Mouse (Mus musculus) limb, embryonic 11.5 days (tissue): Measurements from ENCODE around the gene A730061H03Rik. TPM values are rescaled to one million over a fixed set of nuclear protein-coding genes. Genes with fewer than 3 reads are reported as not detected.

ENCODE experiments used
- ATAC-seq: fragments of 200-750 bp; cut with Nextera tagmentation; 2 replicates; pipeline ENCODE4 v1.8.0; 2017; ENCODE audit warnings: low read depth; ENCODE audit not compliant: insufficient number of reproducible peaks, low FRiP score, low TSS enrichment
- DNase-seq: peaks from one replicate; pipeline ENCODE4 v3.0.0-alpha.2; 2015; ENCODE audit warnings: low spot score
- H3K27ac ChIP-seq: fragments of 300-500 bp; sonication (generic); replicated peaks from 2 replicates; pipeline ENCODE4 v1.5.1; 2014; ENCODE audit warnings: low read depth, mild to moderate bottlenecking, low read length
- H3K27me3 ChIP-seq: fragments of 300-500 bp; sonication (generic); 2 replicates; pipeline ENCODE4 v1.6.1; 2014; ENCODE audit warnings: mild to moderate bottlenecking, low read length, mixed read lengths; ENCODE audit not compliant: control insufficient read depth, insufficient read depth
- H3K36me3 ChIP-seq: fragments of 300-500 bp; sonication (generic); 2 replicates; pipeline ENCODE4 v1.6.1; 2014; ENCODE audit warnings: mild to moderate bottlenecking, low read length, moderate library complexity, mixed read lengths; ENCODE audit not compliant: control insufficient read depth, insufficient read depth
- H3K4me1 ChIP-seq: fragments of 300-500 bp; sonication (generic); 2 replicates; pipeline ENCODE4 v1.6.1; 2014; ENCODE audit warnings: low read length, mixed read lengths; ENCODE audit not compliant: control insufficient read depth, insufficient read depth
- H3K4me2 ChIP-seq: fragments of 300-500 bp; sonication (generic); 2 replicates; pipeline ENCODE4 v1.6.1; 2014; ENCODE audit warnings: low read depth, mild to moderate bottlenecking, moderate library complexity; ENCODE audit not compliant: severe bottlenecking
- H3K4me3 ChIP-seq: fragments of 300-500 bp; sonication (generic); 2 replicates; pipeline ENCODE4 v1.5.1; 2014; ENCODE audit warnings: low read depth, low read length
- H3K9ac ChIP-seq: fragments of 300-500 bp; sonication (generic); 2 replicates; pipeline ENCODE4 v1.6.1; 2014; ENCODE audit warnings: mild to moderate bottlenecking, low read length
- H3K9me3 ChIP-seq: fragments of 300-500 bp; sonication (generic); 2 replicates; pipeline ENCODE4 v1.6.1; 2016; ENCODE audit warnings: low read length; ENCODE audit not compliant: control insufficient read depth
- WGBS: fragments of 180-500 bp; shearing (Covaris S2); extraction: QIAGEN DNeasy Blood & Tissue Kit; methylation state at CpG from one replicate; pipeline ENCODE4 v1.1.7; 2014; 5-methylcytosine and 5-hydroxymethylcytosine counted together
- polyA plus RNA-seq: library from polyadenylated mRNA; unstranded; fragments of >200 nt; fragmentation: Nextera tagmentation; extraction: Ambion mirVana; gene quantifications from 2 replicates; pipeline ENCODE4 v1.2.1, GENCODE M21; 2014

A730061H03Rik gene
- polyA plus RNA-seq, 1 experiment from 2014 or later: 0.79 TPM

GRCm38 (mm10) chr14:55584702-55585565, 24.7 kb upstream of the A730061H03Rik start, which contains the start of gene Emc9:
Gene Emc9, minus strand, starts transcription at chr14:55585302.
- WGBS: under 1% methylated on average over 43 of the region's 43 CpGs
- ATAC-seq (peak; percentile 61; the same call in 1 of the 2 replicates), DNase-seq (peak; percentile 63)
- H3K4me1 ChIP-seq: no peaks in the 10 kb centered on the region
- peak within 1 kb of the TSS; percentile 49 for H3K9ac ChIP-seq
- H3K27ac ChIP-seq: no peak within 1 kb of the TSS
- peak within 1 kb of the TSS; percentile 46 for H3K4me3 ChIP-seq
- peaks cover 3% of the 10 kb centered on the region; the same call in 1 of the 2 replicates for H3K36me3 ChIP-seq
- H3K27me3 ChIP-seq: no peaks in the 10 kb centered on the region
- no peaks in the 10 kb centered on the region for H3K9me3 ChIP-seq
- peak within 1 kb of the TSS; percentile 87 for H3K4me2 ChIP-seq

GRCm38 (mm10) chr14:55584303-55584701, 24.1 kb upstream of the A730061H03Rik start:
- H3K4me2 ChIP-seq: peak overlapping the region; percentile 87
- H3K9ac ChIP-seq: no peak overlapping the region; the same call in 1 of the 2 replicates
- 43% methylated on average over 5 of the region's 5 CpGs for WGBS
- no peaks in the 10 kb centered on the region for H3K9me3 ChIP-seq
- H3K36me3 ChIP-seq: peaks cover 3% of the 10 kb centered on the region; the same call in 1 of the 2 replicates
- DNase-seq (no peak), ATAC-seq (no peak)
- no peaks in the 10 kb centered on the region for H3K27me3 ChIP-seq
- H3K4me3 ChIP-seq: peak overlapping the region; percentile 46
- H3K4me1 ChIP-seq: no peaks in the 10 kb centered on the region
- no peak overlapping the region for H3K27ac ChIP-seq

GRCm38 (mm10) chr14:55581981-55582681, 21.9 kb upstream of the A730061H03Rik start:
- Histone ChIP-seq H3K36me3 (peaks cover 3% of the 10 kb centered on the region; the same call in 1 of the 2 replicates), H3K9ac (no peak overlapping the region), H3K27me3 (no peaks in the 10 kb centered on the region), H3K27ac (no peak overlapping the region), H3K4me1 (peaks cover 9% of the 10 kb centered on the region; the same call in 1 of the 2 replicates), H3K4me2 (no peak overlapping the region), H3K9me3 (no peaks in the 10 kb centered on the region), H3K4me3 (no peak overlapping the region)
- WGBS: 78% methylated on average over 9 of the region's 9 CpGs
- DNase-seq: no peak
- ATAC-seq: no peak

GRCm38 (mm10) chr14:55580731-55581130, 20.5 kb upstream of the A730061H03Rik start:
- H3K27me3 ChIP-seq: no peaks in the 10 kb centered on the region
- H3K9me3 ChIP-seq: no peaks in the 10 kb centered on the region
- DNase-seq (no peak), ATAC-seq (no peak)
- no peak overlapping the region for H3K4me2 ChIP-seq
- peaks cover 3% of the 10 kb centered on the region; the same call in 1 of the 2 replicates for H3K36me3 ChIP-seq
- 90% methylated on average over 16 of the region's 16 CpGs for WGBS
- no peak overlapping the region for H3K4me3 ChIP-seq
- peaks cover 9% of the 10 kb centered on the region; the same call in 1 of the 2 replicates for H3K4me1 ChIP-seq
- no peak overlapping the region; the same call in 1 of the 2 replicates for H3K9ac ChIP-seq
- no peak overlapping the region for H3K27ac ChIP-seq

GRCm38 (mm10) chr14:55579511-55580496, 19.6 kb upstream of the A730061H03Rik start:
- no peak overlapping the region for H3K4me2 ChIP-seq
- no peak overlapping the region for H3K4me3 ChIP-seq
- WGBS: 86% methylated on average over 23 of the region's 23 CpGs

GRCm38 (mm10) chr14:55578668-55579269, 18.6 kb upstream of the A730061H03Rik start:
- WGBS: 34% methylated on average over 6 of the region's 6 CpGs
- Histone ChIP-seq H3K4me3 (peak overlapping the region; percentile 72), H3K36me3 (peaks cover 3% of the 10 kb centered on the region; the same call in 1 of the 2 replicates), H3K4me2 (peak overlapping the region; percentile 90), H3K27ac (peak overlapping the region; percentile 56; the same call in 1 of the 2 replicates), H3K9ac (peak overlapping the region; percentile 89), H3K4me1 (peaks cover 9% of the 10 kb centered on the region; the same call in 1 of the 2 replicates), H3K27me3 (no peaks in the 10 kb centered on the region), H3K9me3 (no peaks in the 10 kb centered on the region)
- ATAC-seq (peak; percentile 38; the same call in 1 of the 2 replicates), DNase-seq (no peak)

More at GRCm38 (mm10) chr14:55579511-55580496, 19.6 kb upstream of the A730061H03Rik start:
- H3K9me3 ChIP-seq: no peaks in the 10 kb centered on the region
- no peak for DNase-seq
- H3K27me3 ChIP-seq: no peaks in the 10 kb centered on the region
- H3K36me3 ChIP-seq: peaks cover 3% of the 10 kb centered on the region; the same call in 1 of the 2 replicates
- peaks cover 9% of the 10 kb centered on the region; the same call in 1 of the 2 replicates for H3K4me1 ChIP-seq
- H3K27ac ChIP-seq: no peak overlapping the region
- no peak overlapping the region for H3K9ac ChIP-seq
- ATAC-seq: no peak

- H3K27ac ChIP-seq: peak within 1 kb of the TSS; percentile 56; the same call in 1 of the 2 replicates
- no peaks in the 10 kb centered on the region for H3K27me3 ChIP-seq
- DNase-seq (peak; percentile 85), ATAC-seq (peak; percentile 83)
- no peaks in the 10 kb centered on the region for H3K9me3 ChIP-seq
- H3K36me3 ChIP-seq: peaks cover 3% of the 10 kb centered on the region; the same call in 1 of the 2 replicates
- H3K4me2 ChIP-seq: peak within 1 kb of the TSS; percentile 90
- peaks cover 9% of the 10 kb centered on the region; the same call in 1 of the 2 replicates for H3K4me1 ChIP-seq
- peak within 1 kb of the TSS; percentile 72 for H3K4me3 ChIP-seq
- under 1% methylated on average over 32 of the region's 32 CpGs for WGBS
- peak within 1 kb of the TSS; percentile 89 for H3K9ac ChIP-seq
These were observed 17.9 kb upstream of the A730061H03Rik start, which contains the start of gene Psme1 for GRCm38 (mm10) chr14:55577871-55578667. Gene Psme1, plus strand, starts transcription at chr14:55578123.
